Mouse (Mus musculus): ENCODE results near the gene Epn1.
A peak's percentile ranks its signal among the peaks of the same experiment; 100 is the strongest.

The Epn1 gene

GRCm38 (mm10) chr7:5092381-5092780 is 12.3 kb downstream of the Epn1 start:
- DNase-seq (ENCODE audit: low spot score in 2 of 2): no peak

- DNase-seq (ENCODE audit: low spot score in 2 of 2): peak; percentile 35 to 39
Measured at GRCm38 (mm10) chr7:5092831-5093510, 12.9 kb downstream of the Epn1 start.

GRCm38 (mm10) chr7:5098769-5099168 is 18.7 kb downstream of the Epn1 start:
- DNase-seq (ENCODE audit: low spot score in 2 of 2): no peak

- DNase-seq (ENCODE audit: low spot score in 2 of 2): no peak
Measured at GRCm38 (mm10) chr7:5099796-5100195, 19.8 kb downstream of the Epn1 start.

- DNase-seq (ENCODE audit: low spot score in 2 of 2): no peak
Measured at GRCm38 (mm10) chr7:5101066-5101663, 21.1 kb downstream of the Epn1 start.

GRCm38 (mm10) chr7:5102564-5102963 is 22.5 kb downstream of the Epn1 start:
- no peak for DNase-seq (ENCODE audit: low spot score in 2 of 2)

- no peak for DNase-seq (ENCODE audit: low spot score in 2 of 2)
Measured at GRCm38 (mm10) chr7:5108272-5108671, 28.2 kb downstream of the Epn1 start.

GRCm38 (mm10) chr7:5109301-5109700 is 29.3 kb downstream of the Epn1 start:
- DNase-seq (ENCODE audit: low spot score in 2 of 2): no peak

GRCm38 (mm10) chr7:5112701-5113100 is 32.7 kb downstream of the Epn1 start:
- no peak for DNase-seq (ENCODE audit: low spot score in 2 of 2)

GRCm38 (mm10) chr7:5116850-5117249 is 36.8 kb downstream of the Epn1 start, which contains the start of gene Rfpl4:
TSS of gene Rfpl4 (minus strand) at chr7:5116950.
- DNase-seq (ENCODE audit: low spot score in 2 of 2): no peak

GRCm38 (mm10) chr7:5125078-5125477 is 45.0 kb downstream of the Epn1 start:
- DNase-seq (ENCODE audit: low spot score in 2 of 2): no peak

- DNase-seq (ENCODE audit: low spot score in 2 of 2): peak; percentile 71 to 78
Measured at GRCm38 (mm10) chr7:5125549-5126406, 45.7 kb downstream of the Epn1 start, which contains the start of gene Rasl2-9. TSS of gene Rasl2-9 (minus strand) at chr7:5125950.

Measured in right cerebral cortex, adult 2 months (tissue).